ENCODE assay signal across 22 mouse cellular contexts in the genomic region with DNA sequence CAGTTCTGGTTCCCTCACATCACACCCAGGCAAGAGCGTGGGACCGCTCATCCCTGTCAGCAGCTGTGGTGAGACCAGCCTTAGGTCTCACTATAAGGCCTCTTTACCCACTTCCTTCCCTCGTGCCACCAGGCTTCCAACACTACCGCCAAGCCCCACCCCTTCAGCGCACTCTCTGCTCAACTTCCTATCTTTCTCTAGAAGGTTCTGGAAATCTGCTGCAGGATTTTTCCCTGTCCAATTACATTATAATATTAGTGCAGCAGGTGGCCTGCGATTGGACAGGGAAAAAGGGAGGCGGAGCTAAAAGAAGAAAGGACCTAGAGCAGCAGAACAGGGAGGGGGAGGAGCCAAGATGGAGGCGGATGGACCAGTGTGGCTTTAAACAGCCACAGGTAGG. TPM values are rescaled to one million over a fixed set of nuclear protein-coding genes. Genes with fewer than 3 reads are reported as not detected.
DNase-seq lines count a peak whose midpoint lies in the region; ATAC-seq lines count a peak whose summit lies in the region.
"Had no signal": no experiment of that assay in that cellular context is flagged by ENCODE, and none has a peak within 500 bp of the region (broad histone marks: within the 10 kb centered on the region; RNA-seq: fewer than 3 reads in every experiment).

No protein-coding gene starts in this region.

- H3K27ac ChIP-seq in midbrain, embryonic 13.5 days: peak overlapping the region; percentile 79; the same call in 1 of the 2 replicates
- no peak overlapping the region for H3K27ac ChIP-seq in midbrain, embryonic 11.5 days (ENCODE audit: low read depth, low read length)
- H3K27ac ChIP-seq in midbrain, embryonic 15.5 days: peak overlapping the region; percentile 46
- H3K27ac ChIP-seq: left cerebral cortex, adult 2 months; liver, embryonic 13.5 days had no signal

- H3K36me3 ChIP-seq in midbrain, embryonic 13.5 days: no peaks in the 10 kb centered on the region
- H3K36me3 ChIP-seq in midbrain, embryonic 11.5 days (ENCODE audit: control insufficient read depth, insufficient read depth, low read length): no peaks in the 10 kb centered on the region
- no peaks in the 10 kb centered on the region for H3K36me3 ChIP-seq in midbrain, embryonic 15.5 days (replicated peaks)
- H3K36me3 ChIP-seq: liver, embryonic 13.5 days had no signal

- DNase-seq in cerebellum, adult 9-10 months: peak; percentile 49
- no peak for DNase-seq in cerebellum, postnatal 25 days
- DNase-seq in midbrain, embryonic 11.5 days (ENCODE audit: low spot score, missing footprints): no peak
- DNase-seq in c-Kit-positive CD71-negative TER-119-negative erythroid progenitor cells, embryonic 14.5 days (ENCODE audit: low read depth): peak; percentile 3
- no peak for DNase-seq in heart, postnatal 10 days
- DNase-seq in urinary bladder, adult 18-20 months (ENCODE audit: low spot score in 2 of 2): no peak
- DNase-seq: adrenal gland, adult 2 months; gastrocnemius, postnatal 36 days; kidney, adult 9 months; liver, embryonic 13.5 days; right cerebral cortex, postnatal 14 days had no signal

- no peak overlapping the region for H3K9ac ChIP-seq in midbrain, embryonic 13.5 days (replicated peaks)
- no peak overlapping the region for H3K9ac ChIP-seq in midbrain, embryonic 11.5 days (ENCODE audit: low read length)
- no peak overlapping the region for H3K9ac ChIP-seq in midbrain, embryonic 15.5 days
- H3K9ac ChIP-seq: liver, embryonic 13.5 days had no signal

- peaks cover 63% of the 10 kb centered on the region for H3K4me1 ChIP-seq in midbrain, embryonic 13.5 days (replicated peaks)
- peaks cover 28% of the 10 kb centered on the region for H3K4me1 ChIP-seq in midbrain, embryonic 11.5 days (ENCODE audit: control insufficient read depth, insufficient read depth, low read length)
- peaks cover 52% of the 10 kb centered on the region for H3K4me1 ChIP-seq in midbrain, embryonic 15.5 days

- no peak overlapping the region for H3K4me3 ChIP-seq in midbrain, embryonic 13.5 days (replicated peaks)
- H3K4me3 ChIP-seq in midbrain, embryonic 11.5 days (ENCODE audit: low read depth, low read length): no peak overlapping the region
- no peak overlapping the region for H3K4me3 ChIP-seq in midbrain, embryonic 15.5 days
- H3K4me3 ChIP-seq: left cerebral cortex, adult 2 months; liver, embryonic 13.5 days; megakaryocyte, embryonic 14.5 days had no signal

- no peak overlapping the region for H3K4me2 ChIP-seq in midbrain, embryonic 13.5 days (replicated peaks)
- no peak overlapping the region for H3K4me2 ChIP-seq in midbrain, embryonic 11.5 days
- H3K4me2 ChIP-seq in midbrain, embryonic 15.5 days: no peak overlapping the region
- H3K4me2 ChIP-seq: liver, embryonic 13.5 days had no signal

- no peak for ATAC-seq in midbrain, embryonic 13.5 days
- ATAC-seq in midbrain, embryonic 11.5 days (ENCODE audit: low FRiP score): no peak
- 0 out of 2 replicates have a peak, but pooled peaks have one; percentile 2 for ATAC-seq in midbrain, embryonic 15.5 days (replicated peaks)
- ATAC-seq: inflammation-experienced regulatory T-cells, adult 6 months; Patski had no signal

- intact Hi-C loops in heart, postnatal 10 days (cut with DNase I): no loop called here

- 83% methylated on average over 8 of the region's 8 CpGs for WGBS in midbrain, embryonic 13.5 days
- 87% methylated on average over 8 of the region's 8 CpGs for WGBS in midbrain, embryonic 11.5 days
- 86% methylated on average over 8 of the region's 8 CpGs for WGBS in midbrain, embryonic 15.5 days

- H3K27me3 ChIP-seq in midbrain, embryonic 13.5 days: peaks cover 6% of the 10 kb centered on the region; the same call in 1 of the 2 replicates
- H3K27me3 ChIP-seq in midbrain, embryonic 11.5 days (ENCODE audit: control insufficient read depth, insufficient read depth, low read length): no peaks in the 10 kb centered on the region; the same call in 1 of the 2 replicates
- H3K27me3 ChIP-seq in midbrain, embryonic 15.5 days (replicated peaks): no peaks in the 10 kb centered on the region

- H3K9me3 ChIP-seq in midbrain, embryonic 13.5 days: no peaks in the 10 kb centered on the region
- no peaks in the 10 kb centered on the region for H3K9me3 ChIP-seq in midbrain, embryonic 11.5 days (ENCODE audit: control insufficient read depth, low read length)
- no peaks in the 10 kb centered on the region for H3K9me3 ChIP-seq in midbrain, embryonic 15.5 days
- H3K9me3 ChIP-seq: liver, embryonic 13.5 days; megakaryocyte, embryonic 14.5 days had no signal

RNA-seq across cellular contexts. Expression of a gene that starts 33.8 kb away (rescaled TPM):
- polyA plus RNA-seq in midbrain, embryonic 13.5 days (2015; fragmentation: Nextera tagmentation; extraction: Ambion mirVana): 1.5 and 1.7 TPM in 2 replicates
- polyA plus RNA-seq in midbrain, embryonic 11.5 days (2014; fragmentation: Nextera tagmentation; extraction: Ambion mirVana): not detected in 2 replicates
- 1.3 and 1.5 TPM in 2 replicates for polyA plus RNA-seq in midbrain, embryonic 15.5 days (2015; fragmentation: Nextera tagmentation; extraction: Ambion mirVana)
- not detected for total RNA-seq in heart, postnatal 10 days (2021)
- total RNA-seq: adrenal gland, adult 2 months; gastrocnemius, postnatal 36 days; layer of hippocampus, adult 18-20 months; left cerebral cortex, adult 2 months had no signal
- polyA plus RNA-seq: adrenal gland, adult 2 months; cerebellum, adult 2 months; heart, embryonic 14.5 days; inflammation-experienced regulatory T-cells, adult 6 months; limb, embryonic 11.5 days; liver, embryonic 13.5 days; lung, embryonic 16.5 days; Patski had no signal

Comparison
In these comparisons a context has a peak if more than half of its experiments do, and no peak if none do; other contexts are left out.
1. DNase-seq: peak in cerebellum, adult 9-10 months (single experiment) and c-Kit-positive CD71-negative TER-119-negative erythroid progenitor cells, embryonic 14.5 days (single experiment); none in cerebellum, postnatal 25 days (0 of 2), midbrain, embryonic 11.5 days (single experiment), heart, postnatal 10 days (0 of 2) and urinary bladder, adult 18-20 months (0 of 2).